Mouse (Mus musculus) heart, postnatal 0 days (tissue): ENCODE measurements at regions not wholly inside any gene's neighbourhood (a gene's known extent, or its start where the extent isn't known, plus 50 kb on each side); places are given as distances from the start of the nearest gene placed in this dataset.
A peak's percentile ranks its signal among the peaks of the same experiment; 100 is the strongest.

ENCODE experiments used
- ATAC-seq: fragments of 200-750 bp; cut with Nextera tagmentation; 2 replicates; pipeline ENCODE4 v1.8.0; 2017; ENCODE audit warnings: low read depth, moderate number of reproducible peaks, moderate library complexity; ENCODE audit not compliant: insufficient read depth
- DNase-seq: peaks from one replicate; pipeline ENCODE4 v3.0.0-alpha.2; 2016; ENCODE audit warnings: low spot score
- H3K27ac ChIP-seq: fragments of 300-500 bp; sonication (generic); 2 replicates; pipeline ENCODE4 v1.5.1; 2014; ENCODE audit warnings: low read depth, mild to moderate bottlenecking
- H3K27me3 ChIP-seq: fragments of 300-500 bp; sonication (generic); 2 replicates; pipeline ENCODE4 v1.6.1; 2014; ENCODE audit warnings: low read length, mixed read lengths; ENCODE audit not compliant: control insufficient read depth, insufficient read depth
- H3K36me3 ChIP-seq: fragments of 300-500 bp; sonication (generic); replicated peaks from 2 replicates; pipeline ENCODE4 v1.6.1; 2014; ENCODE audit warnings: low read length, mixed read lengths; ENCODE audit not compliant: control insufficient read depth, insufficient read depth
- H3K4me1 ChIP-seq: fragments of 300-500 bp; sonication (generic); 2 replicates; pipeline ENCODE4 v1.6.1; 2014; ENCODE audit warnings: antibody characterized with exemption; ENCODE audit not compliant: control insufficient read depth, insufficient read depth
- H3K4me2 ChIP-seq: fragments of 300-500 bp; sonication (generic); 2 replicates; pipeline ENCODE4 v1.6.1; 2014; ENCODE audit warnings: low read depth, mild to moderate bottlenecking, low read length, moderate library complexity
- H3K4me3 ChIP-seq: fragments of 300-500 bp; sonication (generic); 2 replicates; pipeline ENCODE4 v1.5.1; 2014; ENCODE audit warnings: low read depth, low read length
- H3K9ac ChIP-seq: fragments of 300-500 bp; sonication (generic); replicated peaks from 2 replicates; pipeline ENCODE4 v1.6.1; 2014; ENCODE audit warnings: low read depth, low read length, mixed read lengths
- H3K9me3 ChIP-seq: fragments of 300-500 bp; sonication (generic); replicated peaks from 2 replicates; pipeline ENCODE4 v1.6.1; 2016; ENCODE audit warnings: low read length; ENCODE audit not compliant: control insufficient read depth
- CTCF ChIP-seq: IDR thresholded peaks from 2 replicates; pipeline ENCODE4 v1.5.1; 2016; ENCODE audit warnings: antibody characterized with exemption, control low read depth, low read depth
- EP300 ChIP-seq: IDR thresholded peaks from 2 replicates; pipeline ENCODE4 v1.6.1; 2016; ENCODE audit warnings: antibody characterized with exemption, low read depth
- WGBS: fragments of 180-500 bp; shearing (Covaris S2); extraction: QIAGEN DNeasy Blood & Tissue Kit; methylation state at CpG from one replicate; pipeline ENCODE4 v1.1.7; 2014; 5-methylcytosine and 5-hydroxymethylcytosine counted together

DNA sequence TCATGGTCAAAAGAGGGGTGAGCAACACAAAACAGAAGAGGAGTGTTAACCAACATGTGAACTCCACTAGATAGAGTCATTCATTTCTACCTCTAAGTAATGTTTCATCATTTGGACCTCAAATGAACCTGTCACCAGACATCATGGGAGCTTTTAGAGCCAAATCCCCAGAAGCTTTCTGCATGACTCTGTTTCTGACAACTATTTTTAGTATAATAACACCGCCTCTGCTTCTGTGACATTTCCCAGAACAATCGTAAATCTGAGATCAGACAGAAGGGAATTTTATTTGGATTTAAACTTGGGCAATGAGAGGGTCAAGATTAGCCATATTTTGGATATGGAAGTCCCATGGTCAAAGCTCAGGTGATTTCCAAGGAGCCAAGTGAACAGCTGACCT, 61.4 kb upstream of the Thbs1 start:
- Histone ChIP-seq H3K27me3 (no peaks in the 10 kb centered on the region), H3K9ac (no peak overlapping the region), H3K9me3 (no peaks in the 10 kb centered on the region), H3K27ac (no peak overlapping the region), H3K4me2 (no peak overlapping the region), H3K36me3 (no peaks in the 10 kb centered on the region), H3K4me1 (no peaks in the 10 kb centered on the region), H3K4me3 (no peak overlapping the region)
- DNase-seq (no peak), ATAC-seq (no peak)
- TF ChIP-seq EP300 = no peak
- WGBS = 43% methylated on average over 2 of the region's 2 CpGs

- Histone ChIP-seq H3K4me3 (no peak overlapping the region), H3K27ac (no peak overlapping the region), H3K9ac (no peak overlapping the region), H3K27me3 (no peaks in the 10 kb centered on the region), H3K4me2 (no peak overlapping the region), H3K4me1 (no peaks in the 10 kb centered on the region), H3K9me3 (no peaks in the 10 kb centered on the region), H3K36me3 (no peaks in the 10 kb centered on the region)
- 65% methylated on average over 3 of the region's 3 CpGs for WGBS
- ATAC-seq (no peak), DNase-seq (no peak)
- TF ChIP-seq EP300 = no peak
- no peak for TF ChIP-seq CTCF
These were observed 60.1 kb upstream of the Thbs1 start for GRCm38 (mm10) chr2:118051610-118052009.

DNA sequence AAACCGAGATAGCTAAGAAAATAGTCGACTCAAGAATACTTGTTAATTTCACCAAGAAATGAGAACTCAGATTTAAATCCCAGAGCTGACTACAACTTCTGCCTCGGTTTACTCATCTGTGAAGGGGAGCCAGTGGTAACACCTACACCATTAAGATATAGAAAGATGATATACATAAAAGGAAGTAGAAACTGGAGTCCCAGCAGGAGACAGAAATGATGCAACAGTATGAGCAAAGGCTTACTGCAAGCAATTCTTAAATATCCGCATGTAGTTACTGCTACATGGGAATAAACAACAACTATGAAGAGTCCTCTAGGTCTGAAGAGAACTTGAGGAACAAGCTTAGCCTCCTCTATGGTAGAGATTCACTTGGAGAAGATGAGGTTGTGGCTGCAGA, 58.2 kb upstream of the Thbs1 start:
- WGBS = 81% methylated on average over 4 of the region's 4 CpGs
- no peak overlapping the region for H3K4me2 ChIP-seq
- ATAC-seq (no peak), DNase-seq (no peak)
- no peak for TF ChIP-seq CTCF
- TF ChIP-seq EP300 = no peak
- no peak overlapping the region for H3K27ac ChIP-seq
- H3K9ac ChIP-seq = no peak overlapping the region
- H3K27me3 ChIP-seq = no peaks in the 10 kb centered on the region
- no peaks in the 10 kb centered on the region for H3K9me3 ChIP-seq
- H3K4me3 ChIP-seq = no peak overlapping the region
- H3K36me3 ChIP-seq = no peaks in the 10 kb centered on the region
- H3K4me1 ChIP-seq = no peaks in the 10 kb centered on the region

DNA sequence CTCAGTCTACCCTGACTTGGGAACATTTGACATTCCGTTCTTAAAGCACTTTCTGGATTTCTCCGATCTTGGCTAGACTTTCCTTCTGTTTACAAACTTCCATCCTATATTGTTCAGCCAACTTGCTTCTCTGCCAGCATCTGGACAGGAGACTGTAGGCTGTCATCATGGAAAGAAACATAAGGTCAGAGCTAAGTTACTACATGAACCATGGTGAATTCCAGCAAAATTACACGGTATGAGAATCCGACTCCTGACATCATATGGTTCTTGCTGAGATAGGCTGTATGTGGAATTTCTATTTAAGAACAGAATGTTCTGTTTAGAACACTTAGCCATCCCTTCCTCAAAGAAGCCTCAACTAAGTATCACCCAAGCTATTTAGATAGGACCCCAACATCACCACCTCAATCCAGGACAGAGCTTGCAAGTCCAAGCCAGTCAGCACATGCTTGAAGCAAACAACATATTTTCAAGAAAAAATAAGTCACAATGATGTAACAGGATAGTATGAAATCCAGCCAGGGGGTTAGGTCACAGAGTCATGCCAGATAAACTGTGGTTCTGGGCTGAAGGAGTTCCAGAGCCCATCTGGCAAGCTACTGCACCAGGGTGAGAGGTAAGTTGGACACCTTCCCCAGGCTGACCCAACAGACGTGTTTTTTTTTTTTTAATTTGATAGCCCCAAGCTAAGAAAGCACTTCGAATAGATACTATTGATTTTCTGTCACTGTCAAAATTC, 52.9 kb upstream of the Thbs1 start:
- Histone ChIP-seq H3K4me2 (no peak overlapping the region), H3K36me3 (no peaks in the 10 kb centered on the region), H3K27ac (peak overlapping the region; percentile 35), H3K9ac (no peak overlapping the region), H3K9me3 (no peaks in the 10 kb centered on the region), H3K4me3 (no peak overlapping the region), H3K4me1 (no peaks in the 10 kb centered on the region), H3K27me3 (no peaks in the 10 kb centered on the region)
- peak; percentile 33; the same call in 1 of the 2 replicates for ATAC-seq
- TF ChIP-seq CTCF (no peak), EP300 (no peak)
- peak; percentile 51 for DNase-seq
- 74% methylated on average over 6 of the region's 6 CpGs for WGBS

DNA sequence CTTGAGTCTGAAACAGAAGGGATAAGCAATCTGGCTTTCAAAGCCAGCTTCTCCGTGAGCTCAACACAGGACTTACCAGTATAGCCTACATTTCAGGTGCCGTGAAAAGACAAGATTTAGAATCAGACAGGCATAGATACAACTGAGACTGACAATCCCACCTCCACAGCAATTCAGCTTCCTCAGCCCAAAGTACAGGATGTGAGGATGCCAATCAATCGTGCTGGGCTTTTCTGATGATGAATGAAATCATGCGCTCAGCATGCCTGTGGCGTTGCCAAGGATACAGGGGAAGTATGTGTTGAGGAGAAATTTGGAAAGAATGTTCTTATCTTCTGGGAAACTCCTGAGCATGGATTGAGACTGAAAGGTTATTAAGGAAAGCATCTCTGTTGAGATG, 50.4 kb upstream of the Thbs1 start:
- no peak for ATAC-seq
- no peak overlapping the region for H3K27ac ChIP-seq
- no peak overlapping the region for H3K4me2 ChIP-seq
- no peak overlapping the region for H3K9ac ChIP-seq
- no peak for TF ChIP-seq EP300
- TF ChIP-seq CTCF = no peak
- WGBS = 60% methylated on average over 5 of the region's 5 CpGs
- DNase-seq = no peak
- H3K9me3 ChIP-seq = no peaks in the 10 kb centered on the region
- H3K36me3 ChIP-seq = no peaks in the 10 kb centered on the region
- no peak overlapping the region for H3K4me3 ChIP-seq
- H3K27me3 ChIP-seq = no peaks in the 10 kb centered on the region
- H3K4me1 ChIP-seq = no peaks in the 10 kb centered on the region
